Mouse (Mus musculus): ENCODE measurements at regions not wholly inside any gene's neighbourhood (a gene's known extent, or its start where the extent isn't known, plus 50 kb on each side); places are given as distances from the start of the nearest gene placed in this dataset.

DNA sequence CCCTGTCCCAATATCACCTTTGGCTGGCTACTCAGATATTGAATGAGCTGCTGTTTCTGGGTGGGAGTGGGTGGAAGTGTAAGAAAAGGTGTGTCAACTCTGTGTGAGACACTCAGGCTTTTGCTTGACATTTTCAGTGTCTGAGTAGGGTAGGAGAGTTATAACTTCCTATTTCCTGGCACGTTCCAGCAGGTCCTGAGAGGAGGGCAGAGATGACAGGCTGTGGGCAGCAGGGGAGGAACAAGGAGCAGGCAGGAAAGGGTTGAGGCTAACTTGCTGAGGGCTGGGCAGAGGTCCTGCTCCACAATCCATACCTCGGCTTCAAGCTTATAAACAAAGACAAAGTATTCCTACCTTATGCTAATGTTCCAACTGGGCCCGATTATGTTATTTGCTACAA is 82.2 kb upstream of the Akt3 start:
- TF ChIP-seq CTCF (conservative IDR thresholded peaks at IDR 0.05; ENCODE audit: insufficient read depth, insufficient read length, low read depth, low read length): no peak
- no peak for TF ChIP-seq POLR2A (IDR thresholded peaks at IDR 0.05; ENCODE audit: low read depth, low read length)

Measured in kidney, adult 2 months (tissue).